Mouse (Mus musculus): ENCODE data around the gene Maml3. TPM values are rescaled to one million over a fixed set of nuclear protein-coding genes. Genes with fewer than 3 reads are reported as not detected.

Gene Maml3
- polyA plus RNA-seq, 1 experiment from 2014 or later, result 8.2 TPM

DNA sequence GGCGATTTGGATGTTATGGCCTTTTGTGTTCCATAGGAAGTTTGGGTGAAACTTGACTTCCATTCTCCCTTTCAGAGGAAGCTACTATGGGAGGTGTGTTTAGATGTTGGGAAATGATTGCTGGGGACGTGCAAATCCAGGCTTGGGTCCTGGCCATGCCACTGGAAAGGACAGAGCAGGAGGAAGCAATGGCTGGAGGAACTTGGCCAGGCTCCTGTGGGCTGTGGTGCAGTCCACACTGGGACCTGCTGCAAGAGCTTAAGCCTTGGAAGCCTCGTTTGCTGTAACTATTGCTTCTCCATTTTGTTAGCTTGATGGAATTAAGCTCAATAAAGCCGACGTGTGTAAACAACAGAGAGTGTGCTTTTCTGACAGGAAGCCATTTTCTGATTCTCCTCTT is 219.0 kb downstream of the Maml3 start:
- Histone ChIP-seq H3K4me1 (replicated peaks) (peaks cover 49% of the 10 kb centered on the region), H3K4me3 (no peak overlapping the region), H3K9me3 (no peaks in the 10 kb centered on the region), H3K36me3 (no peaks in the 10 kb centered on the region), H3K27me3 (no peaks in the 10 kb centered on the region), H3K27ac (no peak overlapping the region), H3K9ac (no peak overlapping the region), H3K4me2 (no peak overlapping the region)
- ATAC-seq (ENCODE audit: low FRiP score), result no peak
- WGBS, result 76% methylated on average over 5 of the region's 5 CpGs

DNA sequence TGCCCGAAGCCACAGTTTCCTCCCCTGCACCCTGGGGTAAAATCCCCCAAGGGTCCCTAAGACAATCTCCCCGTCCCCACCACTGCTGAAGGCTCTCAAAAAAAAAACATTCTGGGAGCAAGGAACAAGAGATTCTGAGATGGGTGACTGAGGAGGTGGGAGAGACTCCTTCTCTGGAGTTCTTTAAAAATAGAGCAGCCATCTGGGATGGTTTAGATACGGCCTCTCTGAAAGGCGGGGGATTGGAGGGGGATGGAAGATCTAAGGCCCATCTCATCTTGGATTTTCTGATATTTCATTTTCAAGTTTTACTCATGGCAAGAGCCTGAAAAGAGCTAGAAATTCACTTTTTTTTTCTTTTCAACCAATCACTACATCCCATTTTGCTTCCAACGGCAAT is 219.4 kb downstream of the Maml3 start:
- 84% methylated on average over 5 of the region's 5 CpGs for WGBS
- no peaks in the 10 kb centered on the region for H3K36me3 ChIP-seq
- no peaks in the 10 kb centered on the region for H3K9me3 ChIP-seq

DNA sequence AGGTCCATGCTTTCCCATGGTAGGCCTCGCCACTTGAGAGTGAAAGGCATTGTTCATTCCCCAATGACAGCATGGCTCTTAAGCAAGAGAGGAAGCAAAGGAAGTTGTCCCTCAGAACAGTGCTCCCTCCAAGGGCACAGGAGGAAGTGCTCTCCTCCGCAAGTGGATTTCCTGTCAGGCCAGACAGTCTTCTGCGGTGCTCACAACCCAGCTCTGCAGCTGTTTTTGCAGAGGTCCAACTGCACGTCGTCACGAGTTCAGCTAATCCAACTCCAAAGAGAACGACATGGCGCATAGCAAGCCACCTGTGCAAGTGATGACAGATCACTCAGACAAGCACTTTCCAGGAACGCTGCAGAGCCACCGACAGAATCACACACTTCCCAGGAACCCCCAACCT is 222.9 kb downstream of the Maml3 start:
- Histone ChIP-seq H3K4me1 (replicated peaks) (peaks cover 34% of the 10 kb centered on the region), H3K36me3 (no peaks in the 10 kb centered on the region), H3K9me3 (no peaks in the 10 kb centered on the region), H3K4me3 (no peak overlapping the region), H3K9ac (no peak overlapping the region), H3K27me3 (no peaks in the 10 kb centered on the region), H3K4me2 (no peak overlapping the region), H3K27ac (peak overlapping the region; percentile 55; the same call in 1 of the 2 replicates)
- 75% methylated on average over 10 of the region's 10 CpGs for WGBS
- no peak for ATAC-seq (ENCODE audit: low FRiP score)

More for the DNA sequence above, 219.4 kb downstream of the Maml3 start:
- Histone ChIP-seq H3K4me2 (no peak overlapping the region), H3K4me3 (no peak overlapping the region), H3K9ac (no peak overlapping the region), H3K27ac (no peak overlapping the region), H3K4me1 (replicated peaks) (peaks cover 53% of the 10 kb centered on the region), H3K27me3 (no peaks in the 10 kb centered on the region)
- ATAC-seq (ENCODE audit: low FRiP score), result no peak

DNA sequence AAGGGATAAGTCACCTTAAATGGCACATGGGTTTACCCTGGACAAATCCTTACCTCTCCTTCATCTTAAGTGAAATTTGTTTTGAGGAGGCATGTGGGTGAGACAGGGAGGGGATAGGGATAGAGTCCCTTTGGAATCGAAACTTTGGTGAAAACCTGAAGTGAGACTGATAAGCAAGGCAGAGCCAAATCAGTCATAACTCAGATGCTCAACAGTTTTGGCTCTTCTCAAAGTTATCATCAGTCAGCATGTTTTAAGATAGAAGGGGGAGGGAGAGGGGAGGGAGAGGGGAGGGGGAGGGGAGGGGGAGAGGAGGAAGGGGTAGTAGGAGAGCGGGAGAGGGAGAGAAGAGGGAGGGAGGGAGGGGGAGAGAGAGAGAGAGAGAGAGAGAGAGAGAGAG is 223.5 kb downstream of the Maml3 start:
- Histone ChIP-seq H3K9me3 (no peaks in the 10 kb centered on the region), H3K4me2 (no peak overlapping the region), H3K4me3 (no peak overlapping the region), H3K36me3 (no peaks in the 10 kb centered on the region), H3K9ac (no peak overlapping the region), H3K27me3 (no peaks in the 10 kb centered on the region), H3K27ac (peak overlapping the region; percentile 70; the same call in 1 of the 2 replicates), H3K4me1 (replicated peaks) (peaks cover 34% of the 10 kb centered on the region)
- no peak for ATAC-seq (ENCODE audit: low FRiP score)
- WGBS, result 68% methylated on average over 2 of the region's 2 CpGs

DNA sequence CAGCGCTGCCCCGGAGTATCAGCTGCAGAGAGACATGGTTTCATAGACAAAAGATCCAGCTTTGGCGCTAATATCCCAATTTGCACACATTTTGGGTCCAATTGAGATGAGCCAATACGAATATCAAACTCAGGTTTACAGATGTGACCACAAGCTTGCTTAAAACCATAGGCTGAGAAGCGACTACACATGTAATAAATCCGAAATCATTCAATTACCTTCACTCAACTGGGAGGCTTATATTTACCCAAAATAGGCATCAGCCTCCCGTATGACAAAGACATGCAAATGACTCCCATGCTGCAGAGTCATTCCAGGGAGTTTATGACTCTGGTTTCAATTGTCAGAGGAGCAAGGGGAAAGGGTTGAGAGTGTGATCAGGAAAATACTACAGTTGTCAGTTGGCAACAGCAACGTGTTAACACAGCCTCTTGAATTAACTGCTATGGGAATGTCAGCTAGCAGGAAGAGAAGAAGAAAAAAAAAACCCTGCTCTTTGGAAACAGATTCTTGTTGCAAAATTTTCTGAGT is 224.3 kb downstream of the Maml3 start:
- Histone ChIP-seq H3K4me1 (replicated peaks) (peaks cover 34% of the 10 kb centered on the region), H3K27ac (peak overlapping the region; percentile 70), H3K9ac (peak overlapping the region; percentile 1; the same call in 1 of the 2 replicates), H3K27me3 (no peaks in the 10 kb centered on the region), H3K9me3 (no peaks in the 10 kb centered on the region), H3K36me3 (no peaks in the 10 kb centered on the region), H3K4me3 (no peak overlapping the region), H3K4me2 (0 out of 2 replicates have a peak overlapping the region, but pooled peaks have one; percentile 9)
- WGBS, result 51% methylated on average over 8 of the region's 8 CpGs
- ATAC-seq (ENCODE audit: low FRiP score), result 0 out of 2 replicates have a peak, but pooled peaks have one; percentile 2

DNA sequence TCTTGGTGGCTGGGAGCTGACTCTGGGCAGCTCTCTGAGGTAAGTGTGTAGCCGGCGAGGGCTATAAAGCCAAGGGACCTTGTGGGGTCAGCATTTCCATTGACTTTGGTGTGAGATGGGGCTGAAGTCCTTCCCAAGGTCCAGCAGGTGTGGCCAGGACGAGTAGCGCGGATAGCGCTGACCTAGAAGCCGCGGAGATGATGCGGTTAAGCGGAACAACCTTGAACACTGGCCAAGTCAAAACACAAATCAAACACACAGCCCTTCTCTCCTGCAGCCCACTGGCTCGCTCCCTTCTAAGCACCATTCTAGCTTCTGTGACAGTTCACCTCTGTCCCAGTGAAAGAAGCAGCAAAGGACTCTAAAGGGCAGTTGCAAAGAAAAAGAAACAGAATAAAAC is 225.7 kb downstream of the Maml3 start:
- no peak overlapping the region for H3K9ac ChIP-seq
- H3K4me1 ChIP-seq (replicated peaks), result peaks cover 45% of the 10 kb centered on the region
- H3K27me3 ChIP-seq, result no peaks in the 10 kb centered on the region
- ATAC-seq (ENCODE audit: low FRiP score), result no peak
- peak overlapping the region; percentile 6; the same call in 1 of the 2 replicates for H3K27ac ChIP-seq
- no peaks in the 10 kb centered on the region for H3K9me3 ChIP-seq
- no peak overlapping the region for H3K4me3 ChIP-seq
- no peaks in the 10 kb centered on the region for H3K36me3 ChIP-seq
- WGBS, result 87% methylated on average over 11 of the region's 11 CpGs
- H3K4me2 ChIP-seq, result no peak overlapping the region

DNA sequence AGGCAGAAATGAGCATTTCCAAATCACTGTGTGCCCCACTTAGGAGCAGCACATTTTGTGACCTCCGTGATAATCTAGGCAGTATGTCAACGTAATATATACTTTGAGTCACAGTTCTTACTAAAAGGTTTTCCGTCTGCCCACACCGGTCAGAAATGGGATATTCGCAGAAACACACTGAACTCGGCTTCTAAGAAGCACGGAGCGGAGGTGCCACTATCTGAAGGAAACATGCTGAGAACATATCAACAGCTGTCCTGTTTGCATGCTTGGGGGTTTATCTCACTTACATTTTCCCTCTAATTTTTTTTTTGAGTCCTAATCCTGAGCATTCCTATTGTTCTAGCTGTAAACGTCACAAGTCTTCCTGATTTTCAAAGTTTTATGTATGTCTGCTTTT is 226.3 kb downstream of the Maml3 start:
- H3K9me3 ChIP-seq, result no peaks in the 10 kb centered on the region
- no peak overlapping the region for H3K4me3 ChIP-seq
- no peak overlapping the region for H3K9ac ChIP-seq
- H3K4me2 ChIP-seq, result no peak overlapping the region
- no peak overlapping the region for H3K27ac ChIP-seq
- no peaks in the 10 kb centered on the region for H3K27me3 ChIP-seq
- no peaks in the 10 kb centered on the region for H3K36me3 ChIP-seq
- H3K4me1 ChIP-seq (replicated peaks), result peaks cover 45% of the 10 kb centered on the region
- ATAC-seq (ENCODE audit: low FRiP score), result no peak
- WGBS, result 87% methylated on average over 9 of the region's 9 CpGs

DNA sequence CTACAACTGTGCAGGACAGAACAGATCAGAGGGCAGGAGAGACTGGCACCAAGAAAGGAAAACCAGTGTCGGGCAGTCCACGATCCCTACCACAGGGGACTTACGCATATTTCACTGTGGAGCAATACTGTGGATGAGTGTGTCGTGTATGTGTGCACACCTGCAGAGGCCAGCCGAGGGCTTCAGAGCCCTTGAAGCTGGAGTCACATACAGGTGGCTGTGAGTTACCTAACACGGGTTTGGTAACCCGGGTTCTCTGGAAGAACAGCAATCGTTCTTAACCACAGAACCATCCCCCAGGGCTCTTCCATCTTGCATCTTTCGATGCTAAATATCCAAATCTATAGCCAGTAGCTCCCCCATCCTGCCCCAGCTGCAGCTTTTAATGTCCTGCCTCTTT is 228.1 kb downstream of the Maml3 start:
- H3K27me3 ChIP-seq, result no peaks in the 10 kb centered on the region
- H3K36me3 ChIP-seq, result no peaks in the 10 kb centered on the region
- WGBS, result 91% methylated on average over 9 of the region's 9 CpGs
- no peak overlapping the region for H3K4me3 ChIP-seq
- no peaks in the 10 kb centered on the region for H3K9me3 ChIP-seq
- no peak overlapping the region for H3K4me2 ChIP-seq
- H3K27ac ChIP-seq, result no peak overlapping the region
- no peak overlapping the region for H3K9ac ChIP-seq
- H3K4me1 ChIP-seq (replicated peaks), result peaks cover 53% of the 10 kb centered on the region
- ATAC-seq (ENCODE audit: low FRiP score), result no peak

DNA sequence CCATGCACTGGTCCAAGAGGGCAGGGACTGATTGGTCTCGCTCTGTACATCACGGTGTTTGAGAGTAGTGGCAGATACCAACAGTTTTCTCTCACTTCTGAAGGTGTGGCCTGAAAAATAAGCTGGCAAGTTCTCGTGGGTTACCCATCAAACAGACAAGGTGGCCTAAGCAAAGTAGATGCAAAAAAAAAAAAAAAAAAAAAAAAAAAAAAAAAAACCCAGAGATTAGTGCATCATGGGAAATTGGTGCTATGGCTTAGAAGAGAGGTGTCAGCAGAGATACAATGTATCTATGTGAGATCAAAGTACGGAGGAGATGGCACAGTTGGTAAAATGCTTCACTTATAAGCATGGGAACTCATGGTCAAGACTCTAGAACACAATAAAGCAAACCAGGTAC is 229.2 kb downstream of the Maml3 start:
- WGBS, result 94% methylated on average over 4 of the region's 4 CpGs
- H3K36me3 ChIP-seq, result no peaks in the 10 kb centered on the region
- no peak overlapping the region for H3K9ac ChIP-seq
- H3K27me3 ChIP-seq, result no peaks in the 10 kb centered on the region
- no peak for ATAC-seq (ENCODE audit: low FRiP score)
- no peak overlapping the region for H3K4me2 ChIP-seq
- H3K4me3 ChIP-seq, result no peak overlapping the region
- H3K27ac ChIP-seq, result peak overlapping the region; percentile 79
- H3K4me1 ChIP-seq (replicated peaks), result peaks cover 59% of the 10 kb centered on the region
- H3K9me3 ChIP-seq, result no peaks in the 10 kb centered on the region

DNA sequence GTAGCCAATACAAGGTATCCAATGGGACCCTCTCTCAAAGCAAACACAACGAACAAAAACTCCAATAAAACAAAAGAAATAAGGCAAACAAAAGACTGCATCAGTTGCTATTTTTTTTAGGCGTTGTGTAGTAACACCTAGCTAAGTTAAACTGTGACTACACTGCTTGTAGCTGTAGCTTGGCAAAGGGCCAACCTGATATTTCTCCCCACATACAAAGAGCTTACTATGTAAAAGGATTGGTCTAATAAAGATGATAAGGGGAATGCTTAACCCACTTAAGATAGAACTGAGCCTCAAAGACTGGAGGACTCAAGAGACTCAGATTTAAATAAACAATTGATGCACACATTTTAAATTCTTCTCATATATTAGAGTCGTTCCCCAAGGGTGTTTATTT is 230.6 kb downstream of the Maml3 start:
- H3K4me1 ChIP-seq (replicated peaks), result peaks cover 62% of the 10 kb centered on the region

DNA sequence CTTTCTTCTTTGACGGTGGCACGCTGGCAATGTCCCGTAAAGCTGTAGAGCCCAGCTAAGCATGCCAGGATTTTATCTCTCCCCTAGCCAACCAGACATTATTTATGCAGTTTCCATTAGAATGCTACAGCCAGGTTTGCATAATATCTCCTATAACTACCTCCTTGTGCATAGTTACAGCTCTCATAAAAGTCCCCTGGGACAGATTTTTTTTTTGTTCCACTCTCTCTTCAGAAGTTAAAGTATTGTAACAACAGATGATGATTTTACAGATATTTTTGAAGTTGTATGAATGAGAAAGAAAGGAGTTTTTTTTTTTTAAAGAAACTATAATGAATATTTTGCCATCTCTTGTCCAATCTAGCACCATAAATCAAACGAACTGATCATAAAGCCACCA is 232.1 kb downstream of the Maml3 start:
- no peaks in the 10 kb centered on the region for H3K36me3 ChIP-seq
- H3K27me3 ChIP-seq, result no peaks in the 10 kb centered on the region
- no peak overlapping the region for H3K4me2 ChIP-seq
- 57% methylated on average over 4 of the region's 4 CpGs for WGBS
- H3K4me3 ChIP-seq, result no peak overlapping the region
- 0 out of 2 replicates have a peak overlapping the region, but pooled peaks have one; percentile 27 for H3K27ac ChIP-seq
- H3K9me3 ChIP-seq, result no peaks in the 10 kb centered on the region
- no peak for ATAC-seq (ENCODE audit: low FRiP score)
- no peak overlapping the region for H3K9ac ChIP-seq
- peaks cover 71% of the 10 kb centered on the region for H3K4me1 ChIP-seq (replicated peaks)

More for the DNA sequence above, 230.6 kb downstream of the Maml3 start:
- Histone ChIP-seq H3K4me3 (no peak overlapping the region), H3K27ac (peak overlapping the region; percentile 4; the same call in 1 of the 2 replicates), H3K9me3 (no peaks in the 10 kb centered on the region), H3K4me2 (no peak overlapping the region), H3K36me3 (no peaks in the 10 kb centered on the region), H3K9ac (no peak overlapping the region), H3K27me3 (no peaks in the 10 kb centered on the region)
- 76% methylated on average over 3 of the region's 3 CpGs for WGBS
- ATAC-seq (ENCODE audit: low FRiP score), result no peak

DNA sequence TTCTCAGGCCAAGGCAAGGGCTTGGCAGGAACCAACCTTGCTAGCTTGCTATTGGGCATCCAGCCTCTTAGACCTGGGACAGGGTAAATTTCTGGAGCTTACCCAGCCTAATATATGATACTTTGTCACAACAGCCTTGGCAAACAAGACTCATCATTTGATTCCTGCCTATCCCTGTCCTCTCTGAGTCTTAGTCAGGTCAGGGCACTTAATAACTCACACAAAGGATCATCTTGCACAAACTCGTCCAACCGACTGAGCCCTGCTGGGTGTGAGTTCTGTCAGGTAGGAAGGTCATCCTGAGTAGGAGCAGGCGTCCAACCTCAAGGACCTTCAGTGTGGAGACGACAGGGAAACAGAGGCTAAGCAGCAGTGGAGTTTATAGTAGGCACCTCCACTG is 233.5 kb downstream of the Maml3 start:
- Histone ChIP-seq H3K36me3 (no peaks in the 10 kb centered on the region), H3K27me3 (no peaks in the 10 kb centered on the region), H3K27ac (peak overlapping the region; percentile 85; the same call in 1 of the 2 replicates), H3K4me3 (no peak overlapping the region), H3K4me2 (no peak overlapping the region), H3K4me1 (replicated peaks) (peaks cover 72% of the 10 kb centered on the region), H3K9ac (no peak overlapping the region), H3K9me3 (no peaks in the 10 kb centered on the region)
- WGBS, result 80% methylated on average over 4 of the region's 4 CpGs
- no peak for ATAC-seq (ENCODE audit: low FRiP score)

DNA sequence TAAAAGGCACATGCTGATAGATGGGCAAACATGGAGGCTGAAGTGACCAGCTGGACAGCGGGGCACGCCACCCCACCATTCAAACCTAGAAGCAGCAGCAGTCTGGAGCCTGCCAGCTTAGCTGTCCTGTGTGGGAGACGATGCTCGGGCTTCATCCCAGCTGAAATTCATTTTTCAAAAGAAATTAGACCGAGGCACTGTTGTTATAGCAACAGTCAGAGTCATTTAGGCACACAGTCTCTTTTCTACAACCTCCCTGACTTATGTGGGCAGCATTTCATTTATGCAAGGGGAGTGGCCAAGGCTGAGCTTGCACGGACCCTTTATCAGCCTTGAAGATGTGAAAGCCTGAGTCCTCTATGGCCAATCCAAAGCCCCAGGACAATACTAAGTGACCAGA is 234.9 kb downstream of the Maml3 start:
- no peak overlapping the region for H3K4me3 ChIP-seq
- peak overlapping the region; percentile 85 for H3K27ac ChIP-seq
- H3K4me2 ChIP-seq, result no peak overlapping the region
- peak; percentile 41; the same call in 1 of the 2 replicates for ATAC-seq (ENCODE audit: low FRiP score)
- H3K9me3 ChIP-seq, result no peaks in the 10 kb centered on the region
- H3K4me1 ChIP-seq (replicated peaks), result peaks cover 67% of the 10 kb centered on the region
- WGBS, result 23% methylated on average over 6 of the region's 6 CpGs
- no peaks in the 10 kb centered on the region for H3K27me3 ChIP-seq
- peak overlapping the region; percentile 10; the same call in 1 of the 2 replicates for H3K9ac ChIP-seq
- no peaks in the 10 kb centered on the region for H3K36me3 ChIP-seq

Measured in hindbrain, embryonic 13.5 days (tissue).